Mouse (Mus musculus): Measurements from ENCODE around the gene Ctnnd2. TPM values are rescaled to one million over a fixed set of nuclear protein-coding genes. Genes with fewer than 3 reads are reported as not detected.

Gene Ctnnd2
- total RNA-seq, 4 experiments from 2014 or later, result 189 to 210 (median 198) TPM

- DNase-seq (ENCODE audit: low spot score in 2 of 2), result no peak
Observed at GRCm38 (mm10) chr15:30506476-30506875, 334.1 kb downstream of the Ctnnd2 start.

- DNase-seq (ENCODE audit: low spot score in 2 of 2), result no peak
Observed at GRCm38 (mm10) chr15:30512467-30512866, 340.1 kb downstream of the Ctnnd2 start.

DNA sequence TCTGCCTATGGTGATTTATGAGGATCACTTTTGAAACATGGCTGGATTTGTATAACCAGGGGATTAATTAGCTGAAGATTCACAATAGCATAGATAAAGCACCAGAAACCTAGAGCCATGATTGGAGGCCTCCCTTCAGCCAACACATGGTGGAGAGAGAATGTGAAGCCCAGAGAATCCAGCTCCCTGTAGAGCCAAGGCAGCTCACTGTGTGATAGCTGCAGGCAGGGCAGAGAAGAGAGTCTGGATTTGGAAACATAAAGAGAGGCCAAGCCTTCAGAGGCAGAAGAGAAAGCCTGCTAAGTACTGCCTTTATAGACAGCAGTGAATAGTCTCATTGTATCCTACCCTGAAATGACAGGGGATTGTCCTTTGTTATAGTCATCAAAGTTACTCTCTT is 340.7 kb downstream of the Ctnnd2 start:
- DNase-seq (ENCODE audit: low spot score in 2 of 2), result no peak

DNA sequence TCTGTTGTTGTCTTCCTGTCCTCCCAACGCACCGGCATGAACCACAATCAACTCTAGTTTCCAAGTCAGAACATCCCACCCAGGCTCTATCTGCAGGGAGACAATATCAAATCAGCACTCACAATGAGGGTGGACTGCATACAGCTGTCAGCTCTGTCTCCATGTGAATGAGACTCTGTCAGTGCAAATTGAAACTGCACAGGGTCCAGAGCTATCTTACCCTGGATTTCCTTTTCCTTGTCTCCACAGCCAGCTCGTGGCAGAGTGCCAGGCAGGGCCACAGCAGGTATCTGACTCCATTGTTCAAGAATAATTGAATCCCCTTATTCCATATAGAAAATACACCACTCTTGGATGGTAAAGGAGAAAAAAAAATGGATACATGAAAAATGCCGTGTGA is 343.0 kb downstream of the Ctnnd2 start:
- no peak for DNase-seq (ENCODE audit: low spot score in 2 of 2)

DNA sequence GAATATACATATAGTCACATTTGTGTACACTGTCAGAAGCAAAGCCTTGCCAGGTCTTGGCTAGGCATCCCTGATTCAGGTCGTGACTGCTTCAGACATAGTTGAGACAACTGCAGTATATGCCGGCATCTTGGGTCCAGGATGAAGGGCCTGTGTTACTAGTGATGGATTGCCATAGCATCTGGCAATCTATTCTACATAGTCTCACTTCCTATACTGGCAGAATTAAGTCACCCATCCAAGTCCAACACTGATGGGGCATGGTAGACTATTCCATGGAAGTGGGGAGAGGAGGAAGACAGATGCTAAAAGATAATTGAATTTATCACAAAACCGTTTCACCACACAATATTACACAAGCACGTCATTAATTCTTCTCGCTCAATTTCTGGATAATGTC is 369.1 kb downstream of the Ctnnd2 start:
- no peak for DNase-seq (ENCODE audit: low spot score in 2 of 2)

DNA sequence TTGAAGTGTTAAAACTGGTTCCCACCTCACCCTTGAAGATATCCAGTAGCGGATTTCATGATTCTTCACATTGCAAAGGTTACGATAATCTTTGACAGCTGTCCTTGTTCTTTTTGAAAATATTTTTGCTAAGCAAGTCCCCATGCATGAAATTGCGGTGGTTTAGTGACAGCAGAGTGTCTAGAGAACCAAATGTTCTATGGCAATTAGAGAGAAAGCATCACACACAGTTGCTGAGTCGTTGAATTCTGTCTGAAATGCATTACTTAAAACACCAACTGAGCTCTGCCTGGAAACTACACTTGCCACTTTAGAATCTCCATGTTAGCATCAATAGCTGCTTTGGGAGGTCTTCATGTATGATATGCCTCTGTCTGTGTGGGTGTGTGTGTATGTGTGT is 375.9 kb downstream of the Ctnnd2 start:
- no peak for DNase-seq (ENCODE audit: low spot score in 2 of 2)

- no peak for DNase-seq (ENCODE audit: low spot score in 2 of 2)
Observed at GRCm38 (mm10) chr15:30550956-30551355, 378.6 kb downstream of the Ctnnd2 start.

- DNase-seq (ENCODE audit: low spot score in 2 of 2), result no peak
Observed at GRCm38 (mm10) chr15:30553910-30554406, 381.6 kb downstream of the Ctnnd2 start.

DNA sequence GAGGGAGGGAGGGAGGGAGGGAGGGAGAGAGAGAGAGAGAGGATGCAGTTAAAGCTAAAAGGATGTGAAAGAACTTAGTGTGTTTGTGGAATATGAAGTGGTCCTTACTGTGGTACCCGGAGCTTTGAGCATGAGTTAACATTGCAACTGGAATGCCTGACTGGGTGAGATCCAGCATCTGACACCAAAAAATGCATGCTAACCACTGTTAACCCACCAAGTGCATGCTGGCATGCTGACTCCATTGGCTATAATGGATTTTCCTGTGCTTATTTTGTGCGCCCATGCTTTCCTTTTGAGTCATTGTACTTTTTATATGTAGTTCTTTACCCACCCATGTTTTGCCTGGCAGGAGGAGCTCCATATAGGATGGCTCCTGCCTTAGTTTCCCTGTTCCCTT is 383.4 kb downstream of the Ctnnd2 start:
- no peak for DNase-seq (ENCODE audit: low spot score in 2 of 2)

GRCm38 (mm10) chr15:30562375-30562774 is 390.0 kb downstream of the Ctnnd2 start:
- DNase-seq (ENCODE audit: low spot score in 2 of 2), result no peak

GRCm38 (mm10) chr15:30564594-30564993 is 392.2 kb downstream of the Ctnnd2 start:
- DNase-seq (ENCODE audit: low spot score in 2 of 2), result no peak

- no peak for DNase-seq (ENCODE audit: low spot score in 2 of 2)
Observed at GRCm38 (mm10) chr15:30570254-30570800, 397.9 kb downstream of the Ctnnd2 start.

DNA sequence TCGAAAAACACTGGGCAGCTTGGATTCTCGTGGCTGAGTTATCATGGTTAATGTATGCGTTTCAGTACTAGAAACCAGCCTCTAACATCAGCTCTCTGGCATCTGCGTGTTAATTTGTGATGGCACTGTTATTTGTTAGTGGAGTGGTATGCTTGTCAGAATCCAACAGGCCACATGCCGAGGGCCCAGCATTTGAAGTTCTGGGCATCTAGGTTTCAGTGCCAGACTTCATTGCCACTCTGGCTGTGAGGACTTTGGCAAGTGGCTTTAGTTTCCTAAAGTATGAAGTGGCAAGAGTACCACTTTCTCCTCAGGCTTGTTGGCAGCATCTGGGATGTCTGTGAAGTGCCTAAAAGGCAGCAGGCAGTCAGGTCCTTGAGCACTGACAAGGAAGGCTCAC is 415.1 kb downstream of the Ctnnd2 start:
- no peak for DNase-seq (ENCODE audit: low spot score in 2 of 2)

GRCm38 (mm10) chr15:30590865-30591264 is 418.5 kb downstream of the Ctnnd2 start:
- no peak for DNase-seq (ENCODE audit: low spot score in 2 of 2)

GRCm38 (mm10) chr15:30595507-30595906 is 423.1 kb downstream of the Ctnnd2 start:
- DNase-seq (ENCODE audit: low spot score in 2 of 2), result no peak

- no peak for DNase-seq (ENCODE audit: low spot score in 2 of 2)
Observed at GRCm38 (mm10) chr15:30610613-30611012, 438.2 kb downstream of the Ctnnd2 start.

DNA sequence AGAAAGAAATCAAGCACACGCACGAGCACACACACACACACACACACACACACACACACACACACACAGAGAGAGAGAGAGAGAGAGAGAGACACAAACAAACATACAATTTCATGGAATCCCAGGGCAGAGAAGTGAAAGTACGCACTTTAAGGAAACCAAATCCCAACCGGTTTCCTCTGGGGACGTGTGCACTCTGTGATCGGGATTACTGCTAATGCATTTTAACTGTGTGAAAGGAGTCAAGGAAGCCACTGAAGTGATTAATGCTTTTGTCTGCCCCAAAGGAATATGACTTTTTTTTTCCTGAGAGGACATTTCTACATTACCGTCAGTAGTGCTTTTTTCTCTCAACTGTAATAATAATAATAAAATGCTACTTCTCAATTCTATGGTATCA is 443.1 kb downstream of the Ctnnd2 start:
- DNase-seq (ENCODE audit: low spot score in 2 of 2), result no peak

DNA sequence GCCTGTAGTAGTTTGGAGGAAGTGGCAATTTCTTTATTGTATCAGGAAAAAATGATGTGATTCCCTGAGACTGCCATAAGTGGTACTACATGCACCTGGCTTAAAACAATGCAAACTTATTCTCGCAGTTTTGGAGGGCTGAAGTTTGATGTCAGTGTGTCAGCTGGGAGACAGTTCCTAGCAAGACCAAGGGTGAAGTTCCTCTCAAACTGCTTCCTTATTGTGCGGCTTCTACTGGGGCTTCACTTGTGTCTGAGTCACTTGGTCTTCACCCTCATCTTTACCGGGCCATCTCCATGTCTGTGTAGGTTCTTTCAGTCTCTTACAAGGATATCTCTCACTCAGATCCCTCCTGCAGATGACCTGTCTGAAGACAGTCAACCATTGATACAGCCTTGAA is 444.5 kb downstream of the Ctnnd2 start:
- DNase-seq (ENCODE audit: low spot score in 2 of 2), result no peak

DNA sequence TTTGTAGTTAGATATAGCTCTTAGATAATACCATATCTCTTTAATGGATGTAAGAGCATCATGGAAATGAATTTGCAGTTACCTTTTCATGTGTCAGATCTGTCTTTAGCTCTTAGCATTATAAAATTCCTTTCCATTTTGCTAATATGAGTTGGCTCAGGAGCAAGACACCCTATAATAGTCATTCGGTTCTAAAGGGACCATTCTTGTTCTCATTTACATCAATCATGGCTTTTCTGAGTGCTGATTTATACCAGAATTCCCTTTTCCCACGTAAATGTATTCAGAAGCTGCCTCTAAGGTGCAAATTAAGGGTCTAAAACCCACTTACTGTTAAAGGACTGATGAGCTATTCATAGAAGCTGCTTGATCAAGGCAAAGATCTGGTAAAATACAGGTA is 445.5 kb downstream of the Ctnnd2 start:
- no peak for DNase-seq (ENCODE audit: low spot score in 2 of 2)

DNA sequence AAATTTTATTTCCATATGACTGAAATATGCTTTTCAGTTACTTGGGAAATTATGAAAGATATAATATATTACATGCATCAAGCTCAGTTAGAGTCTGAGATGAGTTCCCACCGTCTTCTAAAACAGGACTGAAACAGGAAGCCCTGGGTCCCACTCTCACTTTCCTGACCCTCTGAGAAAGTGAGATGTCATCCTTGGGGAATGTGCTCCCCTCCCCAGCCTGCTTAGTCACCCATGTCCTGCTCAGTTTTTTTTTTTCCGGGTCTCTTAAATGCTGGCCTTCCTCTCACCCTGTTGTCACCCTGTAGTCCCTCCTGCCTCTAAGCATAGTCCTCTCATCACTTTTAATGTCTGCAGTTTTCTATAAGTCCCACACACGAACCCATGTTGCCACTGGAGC is 456.1 kb downstream of the Ctnnd2 start:
- no peak for DNase-seq (ENCODE audit: low spot score in 2 of 2)

DNA sequence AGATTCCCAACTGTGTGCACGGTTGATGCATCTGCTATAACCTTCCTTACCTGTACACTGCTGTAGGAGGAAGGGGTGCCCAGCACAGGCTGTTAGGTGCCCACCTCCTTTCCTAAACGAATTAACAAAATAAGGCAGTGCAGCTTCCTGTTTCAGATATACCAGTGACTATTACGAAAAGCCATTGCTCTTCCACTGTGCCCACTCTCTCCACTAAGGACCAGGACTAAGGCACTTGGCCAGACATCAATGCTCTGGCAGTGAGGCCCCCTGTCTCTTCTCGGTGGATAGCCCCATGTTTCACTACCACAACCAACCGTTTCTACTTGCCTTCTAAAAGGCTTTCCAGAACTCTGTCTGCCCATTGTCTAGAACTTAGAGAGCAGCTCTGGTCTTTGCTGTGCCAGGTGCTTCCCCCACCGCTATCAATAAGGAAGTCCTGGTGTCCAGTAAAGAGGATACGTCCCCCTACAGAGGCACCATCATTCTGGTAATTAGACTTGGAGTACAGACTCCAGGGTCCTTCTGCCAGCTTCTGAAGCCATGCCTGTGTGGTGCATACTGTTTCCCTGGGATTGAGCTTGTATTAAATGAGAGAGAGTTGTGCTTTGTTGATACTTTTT is 459.8 kb downstream of the Ctnnd2 start:
- DNase-seq (ENCODE audit: low spot score in 2 of 2), result no peak

GRCm38 (mm10) chr15:30633917-30634316 is 461.5 kb downstream of the Ctnnd2 start:
- DNase-seq (ENCODE audit: low spot score in 2 of 2), result no peak

- no peak for DNase-seq (ENCODE audit: low spot score in 2 of 2)
Observed at GRCm38 (mm10) chr15:30634522-30634921, 462.1 kb downstream of the Ctnnd2 start.

All from layer of hippocampus, adult 8-10 months (tissue).